Mouse (Mus musculus) left cerebral cortex, postnatal 4 days (tissue): ENCODE data around the gene Mapkap1. TPM values are rescaled to one million over a fixed set of nuclear protein-coding genes. Genes with fewer than 3 reads are reported as not detected.

Experiments
- DNase-seq: peaks from one replicate; pipeline ENCODE4 v3.0.0-alpha.2; 2022
- intact Hi-C: fragments of 180-260 bp; cut with DNase I; formaldehyde crosslinking; loops from one replicate; pipeline ENCODE4 v1.15.1; 2025
- total RNA-seq, 2 experiments: library from RNA; stranded (reverse); gene quantifications; 2 replicates each; pipeline ENCODE4 v1.2.3; 2021

The Mapkap1 gene
- total RNA-seq, 2 experiments from 2014 or later = 81.2 to 81.3 TPM

DNA sequence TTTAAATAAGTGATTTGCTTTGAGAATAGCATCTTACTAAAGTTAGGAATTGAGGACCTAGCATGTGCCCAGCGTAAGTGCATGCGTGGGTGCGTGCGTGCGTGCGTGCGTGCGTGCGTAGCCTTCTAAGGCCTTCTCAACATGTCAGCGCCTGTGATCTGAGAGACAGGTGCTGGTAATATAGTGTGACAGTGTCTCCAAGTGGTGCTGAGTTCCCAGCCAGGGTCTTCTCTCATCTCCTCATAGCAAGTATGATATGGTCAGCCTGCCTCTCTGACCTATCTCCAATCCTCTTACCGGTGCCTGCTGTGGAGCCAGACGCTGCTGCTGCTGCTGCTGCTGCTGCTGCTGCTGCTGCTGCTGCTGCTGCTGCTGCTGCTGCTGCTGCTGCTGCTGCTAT, 217.5 kb downstream of the Mapkap1 start:
- DNase-seq = no peak
- intact Hi-C loops = no loop called here

GRCm38 (mm10) chr2:34627328-34628226, 221.0 kb downstream of the Mapkap1 start:
- DNase-seq = no peak
- intact Hi-C loops = no loop called here

- intact Hi-C loops = no loop called here
Measured at GRCm38 (mm10) chr2:34628903-34629540, 222.5 kb downstream of the Mapkap1 start.

DNA sequence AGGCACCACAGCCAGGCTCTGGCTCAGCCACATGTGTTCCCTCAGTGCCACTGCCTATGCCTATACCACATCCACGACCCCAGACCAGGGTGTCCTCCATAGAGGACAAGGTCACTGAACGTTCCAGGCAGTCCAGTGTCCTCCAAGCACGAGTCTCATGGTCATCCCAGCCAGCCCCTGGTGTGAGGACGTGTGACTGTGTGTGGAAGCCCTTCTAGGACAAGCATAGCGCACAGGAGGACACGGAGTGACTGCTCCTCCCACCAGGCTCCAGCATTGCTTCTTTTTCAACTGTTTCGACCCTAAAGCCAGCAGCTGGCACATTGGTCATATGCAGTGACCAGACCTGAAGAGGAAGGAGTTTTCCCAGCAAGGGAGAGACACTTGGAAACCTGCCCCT, 223.2 kb downstream of the Mapkap1 start:
- no peak for DNase-seq
- intact Hi-C loops = no loop called here

More at GRCm38 (mm10) chr2:34628903-34629540, 222.5 kb downstream of the Mapkap1 start:
- DNase-seq = no peak

- intact Hi-C loops = no loop called here
- peak; percentile 62 for DNase-seq
Measured at GRCm38 (mm10) chr2:34630445-34630844, 223.9 kb downstream of the Mapkap1 start.

DNA sequence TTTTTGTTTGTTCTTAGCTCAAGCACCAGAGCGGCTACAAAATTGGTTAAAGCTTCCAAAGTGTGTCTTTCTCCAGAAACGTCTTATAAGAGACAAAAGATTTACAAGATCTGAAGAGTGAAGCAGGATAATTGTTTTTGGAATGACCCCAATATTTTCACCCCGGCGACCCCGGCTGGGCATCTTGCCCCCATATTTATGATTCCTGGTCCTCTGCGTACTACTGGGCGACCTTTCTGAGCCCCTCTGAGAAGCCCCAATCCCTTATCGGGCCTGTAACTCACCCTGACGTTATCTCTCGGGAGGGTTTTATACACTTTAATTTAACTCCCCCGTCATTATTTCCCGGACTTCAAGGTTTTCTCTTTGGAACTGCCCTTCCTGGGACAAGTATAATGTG, 225.5 kb downstream of the Mapkap1 start:
- intact Hi-C loops = no loop called here
- no peak for DNase-seq

- DNase-seq = no peak
- intact Hi-C loops = loop anchor here (5.0 kb wide), 1 partner anchor 663 kb away; no protein-coding TSS in a partner anchor
Measured at GRCm38 (mm10) chr2:34635249-34636165, 228.9 kb downstream of the Mapkap1 start.

DNA sequence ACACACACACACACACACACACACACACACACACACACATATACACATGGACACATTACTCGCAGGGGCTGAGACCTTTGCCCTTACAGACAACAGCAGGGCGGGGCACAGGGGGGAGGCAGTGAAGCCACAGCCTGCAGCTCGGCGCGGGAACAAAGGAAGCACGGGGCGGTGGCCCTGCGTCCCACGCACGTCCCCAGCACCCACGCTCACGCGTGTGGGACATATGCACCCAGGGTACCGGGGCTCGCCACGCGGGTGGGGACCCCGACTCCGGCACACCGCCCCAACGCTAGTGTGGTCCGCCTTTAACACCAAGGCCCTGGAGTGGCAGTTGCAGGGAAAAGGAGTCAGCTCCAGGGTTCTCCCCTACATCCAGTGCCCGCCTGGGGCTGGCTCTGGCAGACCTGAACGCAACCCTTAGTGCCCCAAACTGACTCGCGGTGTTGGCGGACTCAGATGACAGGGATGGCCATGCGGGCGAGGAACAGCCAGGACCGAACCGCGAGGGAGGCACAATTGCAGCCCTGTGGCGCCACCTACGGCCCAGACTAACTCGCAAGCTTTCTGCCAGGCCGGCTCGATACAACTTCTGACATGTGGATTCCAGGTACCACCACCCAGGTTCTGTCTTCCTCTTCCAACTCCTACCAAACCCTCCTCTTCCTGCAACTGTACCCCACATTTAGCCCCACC, 232.5 kb downstream of the Mapkap1 start:
- intact Hi-C loops = loop anchor here (2.0 to 5.0 kb wide), 2 partner anchors 667 to 816 kb away; no protein-coding TSS in a partner anchor
- peak; percentile 95 for DNase-seq

GRCm38 (mm10) chr2:34639725-34640124, 233.2 kb downstream of the Mapkap1 start:
- intact Hi-C loops = loop anchor here (2.0 to 10.0 kb wide), 5 partner anchors 267 to 895 kb away; partner anchors contain the start of gene Pbx3
- DNase-seq = no peak

DNA sequence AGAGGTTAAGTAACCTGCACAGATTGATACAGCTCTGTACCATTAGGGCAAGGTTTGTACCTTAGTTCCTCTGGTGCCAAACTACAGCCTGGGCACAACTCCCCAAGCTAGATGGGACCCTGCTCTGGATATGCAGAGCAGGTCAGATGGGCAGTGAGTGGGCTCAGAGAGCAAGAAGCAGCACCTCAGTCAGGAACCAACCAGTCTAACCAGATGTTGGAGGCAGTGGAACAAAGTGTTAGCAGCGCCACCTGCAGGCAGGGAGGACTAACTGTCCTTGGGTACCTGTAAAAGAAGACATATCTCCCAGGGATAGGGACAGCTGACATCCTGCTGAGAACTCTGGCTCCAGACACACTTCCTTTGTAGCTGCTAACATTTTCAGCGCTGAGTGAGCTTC, 235.8 kb downstream of the Mapkap1 start:
- intact Hi-C loops = loop anchor here (5.0 to 10.0 kb wide), 3 partner anchors 270 to 898 kb away; partner anchors contain the start of gene Pbx3
- DNase-seq = no peak

DNA sequence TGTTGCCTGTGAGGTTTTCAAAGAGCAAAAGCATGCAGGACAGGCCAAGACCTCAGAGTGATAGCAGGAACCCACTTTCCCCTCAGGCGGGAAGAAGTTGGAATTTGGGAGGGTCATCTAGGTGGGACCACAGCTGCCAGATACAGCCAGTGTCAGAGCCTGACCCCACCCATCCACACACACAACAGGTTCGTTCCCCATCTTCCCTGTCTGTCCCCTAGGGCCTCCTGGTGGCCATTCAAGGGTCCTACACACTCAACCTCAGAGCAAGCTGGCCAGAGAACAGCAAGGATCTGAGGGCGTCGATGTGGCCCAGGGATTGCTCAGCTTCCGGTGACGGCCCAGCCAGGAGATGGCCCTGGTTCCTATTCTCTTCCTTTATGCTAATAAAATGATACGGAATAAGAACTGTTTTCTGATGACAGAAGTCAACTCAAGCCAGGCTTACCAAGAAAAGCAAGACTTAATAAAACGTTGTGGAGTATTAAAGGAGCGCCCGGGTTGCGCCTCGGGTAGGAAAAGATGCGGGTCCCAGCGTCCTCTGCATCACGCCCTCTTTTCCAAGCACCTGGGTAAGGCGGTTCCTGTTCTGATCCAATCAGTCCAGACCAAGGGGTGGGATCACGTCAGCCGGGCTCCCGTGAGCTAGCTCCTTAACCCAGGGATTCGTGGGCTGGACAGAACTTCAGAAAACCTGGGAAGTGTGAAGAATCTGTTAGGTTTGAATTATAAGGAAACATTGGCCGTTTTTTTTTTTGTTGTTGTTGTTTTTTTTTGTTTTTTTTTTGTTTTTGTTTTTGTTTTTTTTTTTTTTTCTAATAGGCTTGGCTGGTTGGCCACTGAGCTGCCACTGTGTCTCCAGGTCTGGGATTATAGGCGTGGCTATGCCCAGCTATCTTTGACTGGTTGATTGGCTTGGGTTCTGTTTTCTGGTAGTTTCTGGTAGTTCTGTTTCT, 238.3 kb downstream of the Mapkap1 start:
- DNase-seq = no peak
- intact Hi-C loops = loop anchor here (5.0 to 10.0 kb wide), 3 partner anchors 273 to 900 kb away; partner anchors contain the start of gene Pbx3

GRCm38 (mm10) chr2:34645851-34646540, 239.4 kb downstream of the Mapkap1 start:
- intact Hi-C loops = loop anchor here (10.0 kb wide), 2 partner anchors 401 to 901 kb away; no protein-coding TSS in a partner anchor
- peak; percentile 69 for DNase-seq

DNA sequence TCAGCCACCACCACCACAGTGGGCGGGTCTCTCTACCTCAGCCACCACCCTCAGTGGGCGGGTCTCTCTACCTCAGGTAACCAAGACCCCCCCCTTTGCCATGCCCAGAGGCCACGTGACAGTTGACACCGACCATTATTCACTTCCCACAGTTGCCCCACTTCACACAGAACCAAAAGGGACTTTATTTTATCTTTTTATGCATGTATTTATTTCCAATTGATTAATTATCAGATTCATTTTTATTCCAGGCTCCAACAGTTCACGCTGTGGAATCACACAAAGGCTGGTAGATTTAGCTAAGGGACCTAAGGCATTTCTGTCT, 239.9 kb downstream of the Mapkap1 start:
- DNase-seq = no peak
- intact Hi-C loops = loop anchor here (10.0 kb wide), 2 partner anchors 402 to 902 kb away; no protein-coding TSS in a partner anchor

DNA sequence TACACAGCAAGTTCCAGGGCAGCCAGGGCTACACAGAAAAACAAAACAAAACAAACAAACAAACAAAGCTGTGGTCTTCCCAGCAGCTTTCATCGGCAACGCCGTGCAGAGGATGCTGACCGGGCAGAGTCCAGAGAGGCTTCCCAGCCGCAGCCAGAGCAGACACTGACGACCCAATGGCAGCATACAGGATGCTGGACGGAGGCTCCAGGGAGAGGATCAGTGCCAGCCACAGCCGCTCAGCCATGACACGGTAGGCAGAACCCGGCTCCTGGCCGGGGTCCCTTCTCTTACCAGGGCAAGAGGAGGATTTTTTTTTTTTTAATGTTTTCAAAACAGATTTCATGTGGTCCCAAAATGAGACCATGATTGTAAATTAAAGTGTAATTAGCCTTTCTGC, 240.8 kb downstream of the Mapkap1 start:
- DNase-seq = peak; percentile 53
- intact Hi-C loops = loop anchor here (10.0 kb wide), 2 partner anchors 403 to 903 kb away; no protein-coding TSS in a partner anchor

GRCm38 (mm10) chr2:34667820-34668219, 261.2 kb downstream of the Mapkap1 start:
- intact Hi-C loops = no loop called here
- DNase-seq = no peak

GRCm38 (mm10) chr2:34668440-34669191, 262.0 kb downstream of the Mapkap1 start:
- intact Hi-C loops = no loop called here
- peak; percentile 71 for DNase-seq

DNA sequence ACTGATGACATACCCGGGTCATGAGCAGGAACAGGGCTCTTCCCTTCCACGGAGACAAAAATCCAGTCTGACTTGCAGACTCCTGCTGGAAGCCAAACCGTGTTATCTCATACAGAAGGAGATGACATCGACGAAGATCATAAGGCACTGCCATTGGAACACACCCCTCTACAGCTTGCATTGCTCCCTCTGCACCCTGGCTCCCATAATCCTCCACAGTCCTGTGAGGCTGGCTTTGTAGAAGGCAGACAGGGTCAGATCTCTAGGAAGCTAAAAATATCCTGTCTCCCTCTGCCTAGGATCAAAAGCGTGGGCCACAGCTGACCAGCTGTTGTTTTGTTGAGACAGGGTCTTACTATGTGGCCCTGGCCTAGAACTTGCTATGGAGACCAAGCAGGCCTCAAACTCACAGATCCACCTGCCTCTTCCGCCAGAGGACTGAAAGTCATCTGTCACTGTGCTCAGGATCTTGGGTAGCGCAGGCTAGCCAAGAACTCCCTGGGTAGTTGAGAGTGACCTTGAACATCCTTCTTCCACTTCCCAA, 262.7 kb downstream of the Mapkap1 start:
- intact Hi-C loops = no loop called here
- no peak for DNase-seq
